Mouse (Mus musculus) hindbrain, embryonic 14.5 days (tissue): ENCODE results near the gene Wdr27. TPM values are rescaled to one million over a fixed set of nuclear protein-coding genes. Genes with fewer than 3 reads are reported as not detected.
"Not testable (repeated sequence)": the region's sequence is repeated elsewhere in the genome, so short reads cannot be mapped to it uniquely, and the experiment has no call there.

ENCODE experiments used
- ATAC-seq: fragments of 200-750 bp; cut with Nextera tagmentation; 2 replicates; pipeline ENCODE4 v1.8.0; 2017; ENCODE audit warnings: moderate number of reproducible peaks, mild to moderate bottlenecking, moderate TSS enrichment, moderate library complexity; ENCODE audit not compliant: low FRiP score
- DNase-seq: peaks from one replicate; pipeline ENCODE4 v3.0.0-alpha.2; 2015; ENCODE audit warnings: low spot score
- H3K27ac ChIP-seq: fragments of 300-500 bp; sonication (generic); 2 replicates; pipeline ENCODE4 v1.5.1; 2014; ENCODE audit warnings: mild to moderate bottlenecking, moderate library complexity
- H3K27me3 ChIP-seq: fragments of 300-500 bp; sonication (generic); 2 replicates; pipeline ENCODE4 v1.6.1; 2014; ENCODE audit warnings: mild to moderate bottlenecking, low read length, mixed read lengths; ENCODE audit not compliant: control insufficient read depth, insufficient read depth
- H3K36me3 ChIP-seq: fragments of 300-500 bp; sonication (generic); replicated peaks from 2 replicates; pipeline ENCODE4 v1.6.1; 2014; ENCODE audit not compliant: control insufficient read depth, insufficient read depth
- H3K4me1 ChIP-seq: fragments of 300-500 bp; sonication (generic); replicated peaks from 2 replicates; pipeline ENCODE4 v1.6.1; 2014; ENCODE audit warnings: antibody characterized with exemption, low read length, mixed read lengths; ENCODE audit not compliant: control insufficient read depth, insufficient read depth
- H3K4me2 ChIP-seq: fragments of 300-500 bp; sonication (generic); replicated peaks from 2 replicates; pipeline ENCODE4 v1.6.1; 2014; ENCODE audit warnings: mild to moderate bottlenecking, moderate library complexity
- H3K4me3 ChIP-seq: fragments of 300-500 bp; sonication (generic); replicated peaks from 2 replicates; pipeline ENCODE4 v1.5.1; 2014; ENCODE audit warnings: mild to moderate bottlenecking, low read length
- H3K9ac ChIP-seq: fragments of 300-500 bp; sonication (generic); 2 replicates; pipeline ENCODE4 v1.6.1; 2014
- H3K9me3 ChIP-seq: fragments of 300-500 bp; sonication (generic); 2 replicates; pipeline ENCODE4 v1.6.1; 2016; ENCODE audit warnings: low read length; ENCODE audit not compliant: control insufficient read depth
- WGBS: fragments of 180-500 bp; shearing (Covaris S2); extraction: QIAGEN DNeasy Blood & Tissue Kit; methylation state at CpG from one replicate; pipeline ENCODE4 v1.1.7; 2014; 5-methylcytosine and 5-hydroxymethylcytosine counted together
- polyA plus RNA-seq: library from polyadenylated mRNA; unstranded; fragments of >200 nt; fragmentation: Nextera tagmentation; extraction: Ambion mirVana; gene quantifications from 2 replicates; pipeline ENCODE4 v1.2.1, GENCODE M21; 2014

Wdr27 gene
- polyA plus RNA-seq: 7.2 and 9.8 TPM in 2 replicates

DNA sequence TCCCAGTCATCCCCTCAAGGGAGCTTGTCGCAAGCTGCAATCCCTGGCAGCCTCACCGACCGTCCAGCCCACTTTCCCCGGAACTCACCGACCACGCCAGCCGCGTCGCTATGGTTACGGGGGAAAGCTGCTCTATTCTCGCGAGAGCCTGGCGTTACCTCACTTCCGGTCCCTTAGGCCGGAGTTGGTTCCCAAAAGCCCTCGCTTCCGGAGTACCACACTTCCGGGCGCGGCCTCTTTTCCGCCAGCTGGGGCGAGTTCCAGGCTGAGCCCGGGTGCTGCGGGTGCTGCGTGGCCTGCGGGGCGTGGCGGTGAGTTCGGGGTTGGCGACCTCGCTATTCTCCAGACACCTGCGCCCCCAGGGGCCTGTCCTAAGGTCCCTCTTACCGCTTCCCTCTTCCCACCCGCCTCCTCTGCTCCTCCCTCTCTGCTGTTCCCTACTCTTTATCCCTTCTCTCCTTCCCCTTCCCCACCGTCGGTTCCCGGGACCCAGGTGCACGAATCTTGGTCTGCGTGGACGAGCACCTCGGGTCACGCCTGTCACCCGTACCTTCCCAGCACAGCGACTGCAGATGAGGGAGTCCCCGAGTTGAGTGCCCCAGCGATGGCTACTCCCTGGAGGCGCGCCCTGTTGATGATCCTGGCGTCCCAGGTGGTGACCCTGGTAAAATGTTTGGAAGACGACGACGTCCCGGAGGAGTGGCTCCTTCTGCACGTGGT is at the start of gene Wdr27, which contains the start of gene 1600012H06Rik:
Gene Wdr27, minus strand, starts transcription at position 150 of the 720 bp plus-strand sequence.
Gene 1600012H06Rik, plus strand, starts transcription at position 176 of the 720 bp plus-strand sequence.
- Histone ChIP-seq H3K4me3 (peak within 1 kb of the TSS; percentile 94), H3K36me3 (peaks cover 29% of the 10 kb centered on the region), H3K4me2 (peak within 1 kb of the TSS; percentile 88), H3K27me3 (no peaks in the 10 kb centered on the region), H3K4me1 (peaks cover 23% of the 10 kb centered on the region), H3K27ac (peak within 1 kb of the TSS; percentile 82), H3K9ac (peak within 1 kb of the TSS; percentile 86), H3K9me3 (no peaks in the 10 kb centered on the region)
- WGBS: under 1% methylated on average over 53 of the region's 54 CpGs
- ATAC-seq: peak; percentile 99
- peak; percentile 100 for DNase-seq

DNA sequence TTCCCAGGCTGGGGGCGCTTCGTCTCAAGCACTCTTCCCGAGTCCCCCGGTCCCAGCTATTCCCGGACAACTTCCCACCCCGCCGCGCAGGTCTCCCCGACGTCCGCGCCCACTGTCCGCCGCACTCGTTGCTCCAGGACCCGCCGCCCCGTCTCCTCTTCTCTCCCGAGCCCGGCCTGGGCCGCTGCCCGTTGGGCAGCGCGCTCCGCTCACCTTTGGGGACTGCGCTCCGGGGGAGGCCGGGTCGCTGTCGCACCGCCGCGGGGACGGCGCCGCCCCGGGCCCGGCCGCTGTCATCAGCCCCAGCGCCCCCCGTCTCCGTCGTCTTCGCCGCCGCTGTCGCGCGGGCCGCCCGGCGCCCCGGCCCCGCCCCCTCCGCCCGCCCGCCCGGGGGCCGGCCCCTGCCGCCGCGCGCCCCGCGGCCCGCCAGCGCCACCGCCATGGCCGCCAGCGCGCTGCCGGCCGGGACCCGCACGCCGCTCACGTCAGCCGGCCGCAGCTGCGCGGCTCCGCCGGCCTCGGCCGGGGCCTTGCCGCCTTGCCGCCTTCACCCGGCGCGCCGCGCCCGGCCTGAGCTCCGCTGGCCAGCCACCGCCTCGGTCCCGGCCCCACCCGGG is 49.7 kb upstream of the Wdr27 start:
- not testable (repeated sequence) for H3K4me1 ChIP-seq, H3K4me3 ChIP-seq, H3K9me3 ChIP-seq, DNase-seq, H3K27ac ChIP-seq, H3K9ac ChIP-seq, H3K36me3 ChIP-seq, H3K27me3 ChIP-seq, H3K4me2 ChIP-seq
- ATAC-seq: peak; percentile 78
- no CpG with 5 or more reads among the region's 98 CpGs for WGBS

DNA sequence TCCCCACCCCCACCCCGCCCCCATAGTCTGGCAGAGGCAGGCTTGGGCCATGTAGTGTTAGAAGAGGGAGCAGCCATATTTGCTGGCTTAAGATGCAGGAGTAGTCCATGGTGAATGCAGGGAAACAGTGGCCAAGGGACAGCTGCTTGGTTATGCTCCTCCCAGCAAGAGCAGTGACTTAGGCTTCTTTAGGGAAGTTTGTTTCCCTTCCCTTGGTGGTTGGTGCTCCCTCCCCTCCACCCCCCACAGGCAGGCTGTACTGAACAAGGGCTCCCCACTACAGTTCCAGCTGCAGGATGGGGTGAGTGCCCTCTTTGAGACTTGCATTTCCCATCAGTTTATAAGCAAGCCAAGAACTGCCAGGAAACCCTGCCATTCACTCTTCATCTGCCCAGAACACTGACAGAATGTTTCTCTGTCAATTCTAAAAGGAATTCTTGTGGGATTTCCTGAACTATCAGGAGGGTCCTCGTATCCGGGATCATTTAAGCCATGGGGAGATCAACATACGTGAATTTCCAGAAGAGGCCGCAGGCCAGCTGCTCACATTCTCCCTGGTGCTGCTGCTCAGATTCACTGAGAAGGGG is 47.3 kb upstream of the Wdr27 start:
- not testable (repeated sequence) for H3K9ac ChIP-seq, H3K4me2 ChIP-seq, H3K27ac ChIP-seq, H3K36me3 ChIP-seq, H3K4me3 ChIP-seq, H3K9me3 ChIP-seq, DNase-seq, H3K4me1 ChIP-seq, H3K27me3 ChIP-seq, ATAC-seq
- WGBS: 70% methylated on average over 4 of the region's 5 CpGs

DNA sequence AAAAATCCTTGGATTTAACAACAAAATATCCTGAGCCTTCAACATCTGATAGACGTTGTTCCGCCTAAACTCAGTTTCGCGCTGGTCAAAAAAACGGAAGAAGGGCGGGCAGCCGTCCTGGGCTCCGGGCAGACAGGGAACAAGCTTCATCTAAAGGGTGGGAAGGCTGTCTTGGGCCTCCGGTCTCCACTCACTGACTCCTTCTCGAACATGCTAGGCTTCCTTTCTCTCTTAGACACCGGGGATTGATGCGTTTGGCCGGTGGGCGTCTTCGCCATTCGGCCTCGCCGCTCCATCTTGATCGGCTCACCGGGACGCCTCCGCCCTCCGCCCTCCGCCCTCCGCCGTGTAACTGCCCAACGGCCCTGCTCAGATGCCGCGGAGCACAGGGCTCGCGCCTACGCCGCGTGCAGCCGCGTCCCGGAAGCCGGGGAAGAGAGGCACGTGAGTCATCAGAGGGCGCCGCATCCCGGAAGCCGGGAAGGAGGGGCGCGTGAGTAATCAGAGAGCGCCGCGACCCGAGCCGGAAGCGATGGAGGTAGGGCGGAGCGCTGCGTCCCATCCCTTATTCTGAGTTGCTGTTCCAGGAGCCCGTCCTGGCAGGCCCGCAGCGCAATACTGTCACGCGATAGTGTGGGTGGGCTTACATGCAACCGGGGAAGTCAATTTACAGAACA is 35.5 kb upstream of the Wdr27 start, which contains the start of the genes 9030025P20Rik and Gm3417:
Gene 9030025P20Rik, plus strand, starts transcription at position 107 of the 677 bp plus-strand sequence.
Gene Gm3417, minus strand, starts transcription at position 429 of the 677 bp plus-strand sequence.
- ATAC-seq: peak; percentile 98
- not testable (repeated sequence) for H3K9ac ChIP-seq, H3K9me3 ChIP-seq, DNase-seq, H3K27ac ChIP-seq, H3K36me3 ChIP-seq, H3K4me1 ChIP-seq, H3K27me3 ChIP-seq, H3K4me3 ChIP-seq
- no CpG with 5 or more reads among the region's 60 CpGs for WGBS
- H3K4me2 ChIP-seq: peak within 1 kb of the TSS; percentile 36

DNA sequence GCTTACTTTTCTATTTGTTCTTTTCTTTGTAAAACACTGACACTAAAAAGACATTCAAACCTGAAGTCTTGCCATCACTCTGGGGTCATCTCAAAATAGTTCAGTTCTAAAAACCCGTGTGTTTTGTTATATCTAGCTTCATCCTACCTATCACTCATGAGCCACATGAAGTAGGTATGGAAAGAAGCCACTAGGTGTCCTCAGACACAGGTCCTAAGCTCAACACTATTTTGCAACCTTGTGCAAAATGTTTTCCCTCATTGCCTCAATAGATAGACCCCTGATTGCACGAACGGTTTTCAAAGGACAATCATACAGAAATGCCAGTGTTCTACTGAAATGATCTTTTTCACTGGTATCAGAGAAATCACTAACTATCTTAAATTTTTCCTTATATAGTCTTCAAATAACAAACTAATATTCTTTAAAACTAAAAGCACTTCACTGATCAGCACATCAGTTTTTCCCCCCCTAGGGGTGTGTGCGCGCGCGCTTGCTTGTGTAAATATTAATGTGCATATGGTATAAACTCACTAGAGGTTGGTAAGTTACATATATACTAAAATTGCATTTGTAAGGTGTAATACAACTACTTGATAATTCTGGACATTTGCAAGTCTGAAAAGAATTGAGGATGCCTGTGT is 34.9 kb upstream of the Wdr27 start:
- H3K4me3 ChIP-seq, H3K4me1 ChIP-seq, DNase-seq, ATAC-seq, H3K27ac ChIP-seq, H3K36me3 ChIP-seq, H3K9ac ChIP-seq, H3K9me3 ChIP-seq, H3K27me3 ChIP-seq: not testable (repeated sequence)
- peak overlapping the region; percentile 36 for H3K4me2 ChIP-seq
- WGBS: 1% methylated on average over 4 of the region's 7 CpGs

DNA sequence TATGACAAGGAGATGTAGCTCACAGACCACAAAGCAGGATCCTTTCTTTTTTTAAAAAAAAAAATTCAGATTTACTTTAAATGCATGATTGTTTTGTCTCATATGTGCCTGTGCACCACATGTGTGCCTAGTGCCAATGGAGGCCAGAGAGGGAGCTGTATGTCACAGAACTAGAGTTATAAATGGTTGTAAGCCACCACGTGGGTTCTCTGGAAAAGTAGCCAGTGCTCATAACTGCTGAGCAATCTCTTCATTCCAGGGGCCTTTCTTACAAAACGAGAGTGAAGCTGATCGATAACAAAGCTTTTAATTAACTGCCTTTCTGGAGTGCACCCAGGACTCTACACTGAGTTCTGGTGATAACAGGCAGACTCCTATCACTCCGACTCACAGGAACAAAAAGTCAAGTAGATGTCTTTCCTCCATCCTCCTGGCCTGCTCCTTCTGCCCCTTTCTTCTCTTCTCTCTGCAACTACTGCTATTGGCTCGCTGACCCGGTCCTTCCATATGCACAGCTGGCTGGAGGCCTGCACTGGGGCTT is 25.5 kb upstream of the Wdr27 start:
- no CpG with 5 or more reads among the region's 6 CpGs for WGBS

DNA sequence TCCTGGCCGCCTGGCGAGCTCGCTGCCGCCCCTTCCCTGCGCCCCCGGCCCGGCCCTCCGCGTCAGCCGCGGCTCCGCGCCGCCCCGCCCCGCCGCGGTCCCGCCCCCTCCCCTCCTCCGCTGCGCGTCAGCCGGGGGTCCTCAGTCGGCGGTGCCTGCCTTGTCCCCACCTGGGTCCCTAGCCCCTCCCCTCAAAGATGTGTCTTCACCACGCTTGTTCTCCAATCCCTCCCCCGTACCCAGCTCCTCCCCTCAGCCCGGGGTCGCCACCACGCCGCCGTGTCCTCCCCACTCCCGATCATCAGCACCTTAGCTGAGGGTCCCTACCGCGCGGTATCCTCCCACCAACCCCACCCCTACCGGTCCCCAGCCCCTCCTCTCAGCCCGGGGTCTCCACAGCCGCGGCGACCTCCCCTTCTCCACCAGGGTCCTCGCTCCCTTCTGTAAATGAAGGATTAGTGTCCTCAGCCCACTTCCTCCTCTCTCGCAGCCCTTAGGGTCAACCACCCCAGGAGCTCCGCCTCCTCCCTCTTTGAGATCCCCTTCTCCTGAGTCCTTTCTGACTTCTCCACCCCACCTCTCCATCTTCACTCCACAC is 18.7 kb upstream of the Wdr27 start:
- H3K27ac ChIP-seq, H3K9me3 ChIP-seq, H3K4me3 ChIP-seq, DNase-seq, H3K4me2 ChIP-seq, H3K9ac ChIP-seq, H3K27me3 ChIP-seq: not testable (repeated sequence)
- Histone ChIP-seq H3K4me1 (peaks cover 12% of the 10 kb centered on the region), H3K36me3 (peaks cover 15% of the 10 kb centered on the region; the same call in 1 of the 2 replicates)
- no CpG with 5 or more reads among the region's 44 CpGs for WGBS
- ATAC-seq: peak; percentile 93

More for the DNA sequence above, 25.5 kb upstream of the Wdr27 start:
- not testable (repeated sequence) for ATAC-seq, H3K9me3 ChIP-seq, H3K9ac ChIP-seq, H3K27ac ChIP-seq, H3K4me1 ChIP-seq, H3K27me3 ChIP-seq, H3K36me3 ChIP-seq, DNase-seq, H3K4me3 ChIP-seq, H3K4me2 ChIP-seq

DNA sequence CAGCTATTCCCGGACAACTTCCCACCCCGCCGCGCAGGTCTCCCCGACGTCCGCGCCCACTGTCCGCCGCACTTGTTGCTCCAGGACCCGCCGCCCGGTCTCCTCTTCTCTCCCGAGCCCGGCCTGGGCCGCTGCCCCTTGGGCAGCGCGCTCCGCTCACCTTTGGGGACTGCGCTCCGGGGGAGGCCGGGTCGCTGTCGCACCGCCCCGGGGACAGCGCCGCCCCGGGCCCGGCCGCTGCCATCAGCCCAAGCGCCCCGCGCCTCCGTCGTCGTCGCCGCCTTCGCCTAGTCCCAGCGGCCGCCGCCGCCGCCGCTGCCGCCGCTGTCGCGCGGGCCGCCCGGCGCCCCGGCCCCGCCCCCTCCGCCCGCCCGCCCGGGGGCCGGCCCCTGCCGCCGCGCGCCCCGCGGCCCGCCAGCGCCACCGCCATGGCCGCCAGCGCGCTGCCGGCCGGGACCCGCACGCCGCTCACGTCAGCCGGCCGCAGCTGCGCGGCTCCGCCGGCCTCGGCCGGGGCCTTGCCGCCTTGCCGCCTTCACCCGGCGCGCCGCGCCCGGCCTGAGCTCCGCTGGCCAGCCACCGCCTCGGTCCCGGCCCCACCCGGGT is 18.1 kb upstream of the Wdr27 start, which contains the start of gene Phf10:
Gene Phf10, minus strand, starts transcription at position 323 of the 606 bp plus-strand sequence.
- H3K4me3 ChIP-seq: peak within 1 kb of the TSS; percentile 69
- H3K4me1 ChIP-seq: peaks cover 12% of the 10 kb centered on the region
- H3K9ac ChIP-seq: peak within 1 kb of the TSS; percentile 73
- under 1% methylated on average over 48 of the region's 100 CpGs for WGBS
- H3K36me3 ChIP-seq: peaks cover 15% of the 10 kb centered on the region; the same call in 1 of the 2 replicates
- not testable (repeated sequence) for DNase-seq, H3K27ac ChIP-seq, H3K27me3 ChIP-seq, H3K9me3 ChIP-seq
- ATAC-seq: peak; percentile 84
- peak within 1 kb of the TSS; percentile 99 for H3K4me2 ChIP-seq
